ENCODE assay signal across 23 mouse cellular contexts in genomic region chr16:5620566-5620965, GRCm38 (mm10).
"Had no signal": no experiment of that assay in that cellular context is flagged by ENCODE, and none has a peak within 500 bp of the region (broad histone marks: within the 10 kb centered on the region; RNA-seq: fewer than 3 reads in every experiment).

No protein-coding gene starts in this region.

- H3K4me2 ChIP-seq: forebrain, embryonic 15.5 days; heart, embryonic 13.5 days; heart, embryonic 15.5 days; hindbrain, embryonic 13.5 days; hindbrain, embryonic 15.5 days; limb, embryonic 13.5 days; limb, embryonic 15.5 days; liver, embryonic 12.5 days had no signal

- H3K27ac ChIP-seq: forebrain, embryonic 15.5 days; heart, embryonic 10.5 days; heart, embryonic 13.5 days; heart, embryonic 15.5 days; hindbrain, embryonic 13.5 days; hindbrain, embryonic 15.5 days; hindbrain, postnatal 0 days; kidney, postnatal 0 days; limb, embryonic 13.5 days; limb, embryonic 15.5 days; liver, embryonic 12.5 days; liver, embryonic 14.5 days had no signal

- H3K9me3 ChIP-seq: forebrain, embryonic 15.5 days; heart, embryonic 10.5 days; heart, embryonic 13.5 days; heart, embryonic 15.5 days; hindbrain, embryonic 13.5 days; hindbrain, embryonic 15.5 days; limb, embryonic 13.5 days; limb, embryonic 15.5 days; liver, embryonic 12.5 days had no signal

- DNase-seq: forebrain, postnatal 0 days; gastrocnemius, postnatal 14 days; gastrocnemius, postnatal 36 days; heart, adult 18-20 months; heart, postnatal 14 days; heart, postnatal 36 days; layer of hippocampus, adult 9-11 months; layer of hippocampus, postnatal 36 days; left cerebral cortex, postnatal 4 days; lung, adult 18-20 months had no signal

- H3K4me1 ChIP-seq: forebrain, embryonic 15.5 days; heart, embryonic 10.5 days; heart, embryonic 13.5 days; heart, embryonic 15.5 days; liver, embryonic 12.5 days had no signal

- ATAC-seq: forebrain, embryonic 15.5 days; forebrain, postnatal 0 days; hindbrain, postnatal 0 days; intestine, embryonic 16.5 days; liver, embryonic 12.5 days had no signal

- H3K36me3 ChIP-seq: forebrain, embryonic 15.5 days; heart, embryonic 10.5 days; heart, embryonic 13.5 days; heart, embryonic 15.5 days; hindbrain, embryonic 13.5 days; hindbrain, embryonic 15.5 days; limb, embryonic 13.5 days; limb, embryonic 15.5 days; liver, embryonic 12.5 days had no signal

- H3K9ac ChIP-seq: forebrain, embryonic 15.5 days; forebrain, postnatal 0 days; heart, embryonic 13.5 days; heart, embryonic 15.5 days; hindbrain, embryonic 13.5 days; hindbrain, embryonic 15.5 days; limb, embryonic 13.5 days; limb, embryonic 15.5 days; liver, embryonic 12.5 days; liver, embryonic 14.5 days had no signal

- H3K27me3 ChIP-seq: forebrain, embryonic 15.5 days; heart, embryonic 13.5 days; heart, embryonic 15.5 days; hindbrain, embryonic 13.5 days; hindbrain, embryonic 15.5 days; limb, embryonic 13.5 days; limb, embryonic 15.5 days; liver, embryonic 12.5 days had no signal

- H3K4me3 ChIP-seq: forebrain, embryonic 15.5 days; heart, embryonic 10.5 days; heart, embryonic 13.5 days; heart, embryonic 15.5 days; hindbrain, embryonic 13.5 days; hindbrain, embryonic 15.5 days; limb, embryonic 13.5 days; limb, embryonic 15.5 days; liver, embryonic 12.5 days had no signal
